Mouse (Mus musculus): ENCODE measurements around the gene Mark4.

Mark4 gene

DNA sequence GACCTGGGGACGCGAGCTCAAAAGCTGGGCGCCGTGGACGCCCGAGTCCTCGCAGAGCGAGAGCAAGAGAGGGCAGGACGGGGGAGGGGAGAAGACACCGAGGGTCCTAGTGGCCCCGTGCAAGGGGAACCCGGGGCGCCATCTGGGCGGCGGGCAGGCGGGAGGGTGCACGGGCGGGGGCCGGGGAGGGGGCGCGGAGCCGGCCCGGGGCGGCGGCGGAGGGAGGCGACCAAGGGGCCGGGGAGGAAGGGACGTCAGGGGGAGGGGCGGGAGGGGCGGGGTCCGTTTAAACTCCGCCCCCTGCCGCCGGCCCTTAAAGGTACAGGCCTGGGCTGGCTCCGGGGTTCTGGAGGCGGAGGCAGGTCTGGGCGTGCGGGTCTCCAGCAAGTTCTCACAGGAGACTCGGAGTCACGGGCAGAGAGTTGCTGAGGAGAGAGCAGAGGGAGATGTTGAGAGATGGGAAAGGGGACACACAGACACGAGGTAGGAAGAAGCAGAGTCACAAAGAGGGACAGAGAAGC, at the start of gene Mark4:
Gene Mark4, minus strand, starts transcription at position 231 of the 521 bp plus-strand sequence.
- in situ Hi-C loops (cut with MboI; ENCODE audit: low pct_unique_long_range_greater_than_20kb in 1 of 2, low sequenced_read_pairs in 2 of 2, unreplicated experiment in 1 of 2): no loop called here

DNA sequence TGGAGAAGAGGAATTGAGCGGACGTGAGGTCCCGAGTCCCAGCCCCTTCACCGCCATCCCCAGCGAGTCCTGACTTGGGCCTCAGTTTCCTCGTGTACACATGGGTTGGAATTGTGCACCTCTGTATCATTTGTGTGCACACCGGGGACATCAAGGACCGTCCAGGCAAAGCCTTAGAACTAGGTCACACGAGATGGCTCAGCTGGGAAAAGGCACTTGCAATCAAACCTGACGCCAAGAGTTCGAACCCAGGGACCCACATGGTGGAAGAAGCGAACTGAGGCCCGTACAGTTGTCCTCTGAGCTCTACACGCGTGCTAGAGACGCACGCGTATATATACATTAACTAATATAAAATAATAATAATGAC, 49.0 kb upstream of the Mark4 start:
- in situ Hi-C loops (cut with MboI; ENCODE audit: low pct_unique_long_range_greater_than_20kb in 1 of 2, low sequenced_read_pairs in 2 of 2, unreplicated experiment in 1 of 2): no loop called here

DNA sequence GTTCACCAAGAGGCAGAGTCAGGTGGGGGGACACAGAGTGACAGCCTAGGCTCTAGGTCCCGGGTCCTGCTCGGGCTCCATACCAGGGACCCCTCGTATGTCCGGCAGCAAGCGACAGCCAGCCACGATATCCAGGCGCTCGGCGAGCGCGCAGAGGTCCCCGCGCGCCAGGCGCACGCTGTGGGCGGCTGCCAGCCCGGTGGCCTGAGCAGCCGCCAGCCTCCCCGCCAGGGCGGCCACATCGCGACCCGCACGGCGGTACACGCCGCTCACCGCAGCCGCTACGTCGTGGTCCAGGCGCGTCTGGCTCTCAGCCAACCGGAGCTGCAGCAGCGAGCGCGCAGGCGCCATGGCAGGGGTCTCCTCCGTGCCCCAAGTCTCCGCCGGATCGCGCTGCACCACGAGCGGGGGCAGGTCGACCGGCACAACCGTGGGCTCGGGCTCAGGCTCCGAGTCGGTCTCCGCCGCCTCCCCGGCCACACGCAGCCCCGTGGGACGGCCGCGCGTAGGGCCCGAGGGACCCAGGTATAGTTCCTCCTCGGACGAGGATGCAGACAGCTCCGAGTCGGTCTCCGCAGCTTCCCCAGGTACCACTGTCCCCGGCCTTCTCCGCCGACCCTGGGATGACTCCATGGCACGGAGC, 48.5 kb upstream of the Mark4 start:
- in situ Hi-C loops (cut with MboI; ENCODE audit: low pct_unique_long_range_greater_than_20kb in 1 of 2, low sequenced_read_pairs in 2 of 2, unreplicated experiment in 1 of 2): no loop called here

DNA sequence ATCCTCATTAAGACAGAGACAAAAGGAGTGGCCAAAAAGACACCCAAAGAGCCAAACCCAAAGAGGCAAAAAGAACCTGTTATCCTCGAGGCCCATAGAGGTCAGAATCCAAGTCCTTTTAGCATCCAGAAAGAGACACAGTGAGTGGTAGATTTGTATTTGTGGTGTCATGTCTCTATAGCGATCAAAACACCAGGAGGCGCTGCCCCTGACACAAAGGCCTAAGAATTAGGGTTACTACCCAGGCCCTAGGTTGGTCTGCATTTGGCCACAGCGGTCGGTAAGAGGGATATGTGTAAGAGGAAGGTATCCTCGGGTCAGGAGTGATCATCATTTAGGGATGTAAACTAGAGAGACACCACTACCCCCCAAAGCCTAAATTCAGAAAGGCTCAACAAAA, 47.7 kb upstream of the Mark4 start:
- in situ Hi-C loops (cut with MboI; ENCODE audit: low pct_unique_long_range_greater_than_20kb in 1 of 2, low sequenced_read_pairs in 2 of 2, unreplicated experiment in 1 of 2): no loop called here

- in situ Hi-C loops (cut with MboI; ENCODE audit: low pct_unique_long_range_greater_than_20kb in 1 of 2, low sequenced_read_pairs in 2 of 2, unreplicated experiment in 1 of 2): no loop called here
Measured at GRCm38 (mm10) chr7:19503481-19504068, 45.0 kb upstream of the Mark4 start.

DNA sequence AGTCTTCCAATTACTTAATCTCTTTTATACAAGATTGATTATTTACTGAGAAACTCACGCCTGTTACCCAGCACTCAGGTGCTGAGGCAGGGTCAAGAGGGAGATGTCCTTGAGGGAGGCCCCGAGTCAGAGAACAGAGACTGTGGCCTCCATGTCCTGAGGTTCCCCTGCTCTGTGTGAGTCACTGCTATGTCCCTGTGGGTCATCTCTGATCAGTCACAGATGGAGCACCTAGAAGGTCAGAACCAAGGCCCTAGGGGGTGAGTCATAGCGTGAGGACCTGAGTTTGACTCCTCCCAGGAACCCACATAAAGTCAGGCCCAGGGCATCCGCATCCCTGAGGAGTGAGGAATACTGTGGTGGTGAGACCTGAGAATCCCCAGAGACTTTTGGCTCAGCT, 43.0 kb upstream of the Mark4 start:
- in situ Hi-C loops (cut with MboI; ENCODE audit: low pct_unique_long_range_greater_than_20kb in 1 of 2, low sequenced_read_pairs in 2 of 2, unreplicated experiment in 1 of 2): no loop called here

DNA sequence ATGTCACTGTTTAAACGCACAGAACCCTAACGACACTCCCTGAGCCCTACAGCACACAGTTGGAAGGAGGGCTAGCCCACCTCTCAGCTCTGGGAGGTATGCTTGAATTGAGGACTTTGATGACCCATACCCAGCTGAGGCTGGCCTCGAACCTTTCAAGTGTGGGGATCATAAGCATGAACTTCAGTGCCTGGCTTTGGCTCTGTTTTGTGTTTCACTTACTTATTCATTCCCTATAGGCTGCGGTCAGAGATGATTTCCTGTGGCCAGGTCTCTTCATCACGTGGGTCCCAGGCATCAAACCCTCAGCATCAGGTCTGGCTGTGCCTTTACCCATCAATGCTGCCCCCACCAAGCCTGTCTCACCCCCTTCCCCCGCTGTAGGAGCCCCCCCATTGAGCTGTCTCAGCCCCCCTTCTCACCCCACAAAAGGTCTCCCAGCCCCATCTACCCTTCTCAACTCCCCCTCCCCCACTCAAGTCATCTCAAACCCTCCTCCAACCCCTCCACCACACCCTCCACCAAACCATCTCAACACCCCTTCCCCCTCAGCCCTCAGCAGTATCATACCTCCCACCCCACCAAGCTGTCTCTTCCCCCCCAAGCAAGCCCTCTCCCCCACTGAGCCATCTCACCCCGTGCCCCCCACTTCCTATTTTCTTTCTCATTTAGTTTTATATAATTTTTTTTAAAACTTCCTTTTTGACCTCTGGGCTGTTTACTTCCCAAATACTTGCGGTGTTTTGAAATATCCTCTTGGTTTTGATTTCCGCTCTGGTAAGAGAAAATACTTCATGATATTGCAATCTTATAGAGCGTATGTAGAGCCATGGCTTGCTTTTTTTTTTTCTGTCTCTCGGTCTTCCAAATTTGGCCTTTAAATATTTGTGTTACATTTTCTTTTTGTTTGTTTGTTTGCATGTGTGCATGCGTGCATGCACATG, 42.1 kb upstream of the Mark4 start:
- in situ Hi-C loops (cut with MboI; ENCODE audit: low pct_unique_long_range_greater_than_20kb in 1 of 2, low sequenced_read_pairs in 2 of 2, unreplicated experiment in 1 of 2): no loop called here

- in situ Hi-C loops (cut with MboI; ENCODE audit: low pct_unique_long_range_greater_than_20kb in 1 of 2, low sequenced_read_pairs in 2 of 2, unreplicated experiment in 1 of 2): no loop called here
Measured at GRCm38 (mm10) chr7:19498326-19498725, 39.7 kb upstream of the Mark4 start.

GRCm38 (mm10) chr7:19496214-19496555, 37.6 kb upstream of the Mark4 start:
- in situ Hi-C loops (cut with MboI; ENCODE audit: low pct_unique_long_range_greater_than_20kb in 1 of 2, low sequenced_read_pairs in 2 of 2, unreplicated experiment in 1 of 2): no loop called here

- in situ Hi-C loops (cut with MboI; ENCODE audit: low pct_unique_long_range_greater_than_20kb in 1 of 2, low sequenced_read_pairs in 2 of 2, unreplicated experiment in 1 of 2): no loop called here
Measured at GRCm38 (mm10) chr7:19495521-19496213, 37.0 kb upstream of the Mark4 start.

DNA sequence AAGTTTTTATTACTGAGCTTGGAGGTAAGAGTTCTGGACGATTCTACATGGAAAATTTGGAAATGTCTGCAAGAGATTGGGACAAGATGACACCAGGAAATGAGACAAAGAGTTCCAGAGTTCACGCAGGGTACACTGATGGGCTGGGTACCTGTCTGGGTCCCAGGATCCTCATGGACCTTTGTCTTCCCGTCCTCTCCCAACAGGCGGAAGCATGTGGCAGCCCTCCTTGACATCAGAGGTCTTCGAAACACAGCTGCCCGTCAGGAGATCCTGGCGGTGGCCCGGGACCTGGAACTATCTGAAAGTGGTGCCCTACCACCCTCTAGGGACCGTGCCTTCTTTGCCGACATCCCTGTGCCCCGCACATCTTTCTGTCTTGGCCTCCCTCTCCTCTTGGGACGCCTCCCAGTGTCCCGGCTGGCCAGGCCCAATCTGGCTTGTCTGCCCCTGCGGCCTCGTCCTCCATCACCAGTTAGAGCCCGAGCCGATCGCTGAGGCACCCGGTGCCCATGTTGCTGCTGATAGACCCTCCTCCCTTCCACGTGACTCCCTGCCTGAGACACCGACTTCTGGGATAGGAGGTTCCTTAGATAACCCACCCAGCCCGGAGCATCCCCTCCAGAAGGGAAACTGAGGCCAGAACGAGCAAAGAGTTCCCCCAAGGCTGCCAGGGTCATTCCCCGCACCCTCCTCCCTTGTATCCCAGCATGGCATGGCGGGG, 36.3 kb upstream of the Mark4 start:
- in situ Hi-C loops (cut with MboI; ENCODE audit: low pct_unique_long_range_greater_than_20kb in 1 of 2, low sequenced_read_pairs in 2 of 2, unreplicated experiment in 1 of 2): no loop called here

GRCm38 (mm10) chr7:19491731-19492130, 33.1 kb upstream of the Mark4 start:
- in situ Hi-C loops (cut with MboI; ENCODE audit: low pct_unique_long_range_greater_than_20kb in 1 of 2, low sequenced_read_pairs in 2 of 2, unreplicated experiment in 1 of 2): no loop called here

GRCm38 (mm10) chr7:19489525-19489924, 30.9 kb upstream of the Mark4 start:
- in situ Hi-C loops (cut with MboI; ENCODE audit: low pct_unique_long_range_greater_than_20kb in 1 of 2, low sequenced_read_pairs in 2 of 2, unreplicated experiment in 1 of 2): no loop called here

DNA sequence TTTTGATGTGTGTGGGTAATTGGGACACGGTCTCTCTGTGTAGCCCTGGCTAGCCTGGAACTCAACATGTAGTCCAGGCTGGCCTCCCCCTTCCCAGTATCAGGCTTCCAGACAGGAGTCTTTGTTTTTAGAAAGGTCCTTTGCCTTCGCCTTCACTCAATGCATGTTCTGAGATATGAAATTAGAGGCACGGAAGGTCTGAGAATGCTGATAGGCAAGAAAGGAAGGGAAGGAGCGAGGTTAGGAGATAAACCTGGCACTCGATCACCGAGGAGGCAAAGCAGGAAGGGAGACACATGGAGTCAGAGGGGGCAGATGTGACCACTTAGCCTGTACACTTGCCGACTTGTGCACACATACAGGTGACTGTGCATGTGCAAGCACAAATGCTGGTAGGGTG, 27.9 kb upstream of the Mark4 start:
- in situ Hi-C loops (cut with MboI; ENCODE audit: low pct_unique_long_range_greater_than_20kb in 1 of 2, low sequenced_read_pairs in 2 of 2, unreplicated experiment in 1 of 2): no loop called here

- in situ Hi-C loops (cut with MboI; ENCODE audit: low pct_unique_long_range_greater_than_20kb in 1 of 2, low sequenced_read_pairs in 2 of 2, unreplicated experiment in 1 of 2): no loop called here
Measured at GRCm38 (mm10) chr7:19485488-19485887, 26.9 kb upstream of the Mark4 start.

DNA sequence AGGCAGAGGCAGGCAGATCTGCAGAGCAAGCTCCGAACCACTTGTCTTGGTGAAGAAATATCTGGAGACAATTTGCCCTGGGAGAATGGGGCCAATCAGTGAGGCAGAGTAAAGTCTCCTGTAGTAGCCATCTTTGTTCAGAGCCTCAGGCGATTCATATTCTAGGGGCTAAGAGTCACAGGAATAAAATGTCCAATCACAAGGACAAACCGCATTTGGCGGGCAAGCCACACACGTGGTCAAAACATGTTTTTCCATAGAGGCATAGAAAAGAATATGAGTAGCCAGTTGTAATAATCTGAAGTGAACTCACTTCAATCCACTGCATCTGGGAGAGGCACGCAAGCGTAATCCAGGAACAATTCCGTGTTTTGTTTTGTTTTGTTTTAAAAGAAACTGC, 24.7 kb upstream of the Mark4 start:
- in situ Hi-C loops (cut with MboI; ENCODE audit: low pct_unique_long_range_greater_than_20kb in 1 of 2, low sequenced_read_pairs in 2 of 2, unreplicated experiment in 1 of 2): no loop called here

DNA sequence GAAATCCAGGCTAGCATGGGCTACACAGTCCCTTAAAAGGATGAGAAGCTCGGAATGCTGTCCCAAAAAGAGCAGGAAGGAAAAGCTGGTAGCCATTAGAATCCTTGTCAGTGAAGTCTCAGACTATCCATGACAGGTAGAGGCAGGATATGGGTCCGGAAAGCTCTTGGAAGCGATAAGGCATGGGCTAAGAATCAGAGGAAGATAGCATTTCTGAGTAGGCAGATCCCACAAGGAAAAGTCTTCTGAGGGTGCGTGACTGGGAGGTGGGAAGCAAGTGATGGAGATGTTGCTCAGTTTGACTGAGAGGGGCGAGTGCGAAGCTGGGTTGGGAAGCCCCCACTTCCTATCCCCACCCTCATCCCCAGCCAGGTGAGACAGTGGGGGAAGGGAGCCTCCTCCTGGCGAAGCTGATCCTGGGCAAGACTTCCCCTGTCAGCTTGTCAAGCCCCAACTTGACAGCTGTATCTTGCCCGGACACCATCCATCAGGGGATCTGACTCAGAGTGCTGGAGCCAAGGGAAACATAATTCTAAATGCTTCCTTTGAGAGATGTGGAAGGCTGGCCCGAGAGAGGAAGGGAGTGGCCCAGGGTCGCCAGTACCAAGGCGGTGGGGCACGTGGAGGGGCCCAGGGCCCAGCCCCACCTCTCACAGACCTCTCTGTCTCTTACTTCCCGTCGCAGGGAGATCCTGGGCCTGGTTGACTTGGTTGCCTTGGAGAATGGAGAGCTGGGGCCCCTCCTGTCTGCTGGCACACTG, 19.2 kb upstream of the Mark4 start:
- in situ Hi-C loops (cut with MboI; ENCODE audit: low pct_unique_long_range_greater_than_20kb in 1 of 2, low sequenced_read_pairs in 2 of 2, unreplicated experiment in 1 of 2): no loop called here

- in situ Hi-C loops (cut with MboI; ENCODE audit: low pct_unique_long_range_greater_than_20kb in 1 of 2, low sequenced_read_pairs in 2 of 2, unreplicated experiment in 1 of 2): no loop called here
Measured at GRCm38 (mm10) chr7:19477084-19477483, 18.5 kb upstream of the Mark4 start.
